Mouse (Mus musculus): Measurements from ENCODE around the gene Sbf1. TPM values are rescaled to one million over a fixed set of nuclear protein-coding genes. Genes with fewer than 3 reads are reported as not detected.

Gene Sbf1
- polyA plus RNA-seq, 1 experiment from 2014 or later = 103 TPM

- ATAC-seq (ENCODE audit: low FRiP score, low TSS enrichment) (no peak), DNase-seq (no peak)
- H3K27ac ChIP-seq (replicated peaks; ENCODE audit: low read depth, low read length) = no peak overlapping the region; the same call in 1 of the 2 replicates
Measured at GRCm38 (mm10) chr15:89285004-89285403, 30.1 kb downstream of the Sbf1 start.

GRCm38 (mm10) chr15:89284094-89284493 lies 31.0 kb downstream of the Sbf1 start:
- no peak for ATAC-seq (ENCODE audit: low FRiP score, low TSS enrichment)
- 81% methylated on average over 2 of the region's 2 CpGs for WGBS
- no peak overlapping the region for H3K27ac ChIP-seq (replicated peaks; ENCODE audit: low read depth, low read length)

More at GRCm38 (mm10) chr15:89285004-89285403, 30.1 kb downstream of the Sbf1 start:
- no peaks in the 10 kb centered on the region for H3K9me3 ChIP-seq (ENCODE audit: control insufficient read depth, low read length)
- H3K27me3 ChIP-seq (ENCODE audit: control insufficient read depth, insufficient read depth, low read length) = no peaks in the 10 kb centered on the region
- H3K4me1 ChIP-seq (ENCODE audit: control insufficient read depth, insufficient read depth, low read length) = no peaks in the 10 kb centered on the region
- H3K4me2 ChIP-seq (ENCODE audit: low read length) = no peak overlapping the region
- no peak overlapping the region for H3K9ac ChIP-seq (replicated peaks; ENCODE audit: low read length)
- no peak overlapping the region for H3K4me3 ChIP-seq (replicated peaks; ENCODE audit: low read depth, low read length)
- H3K36me3 ChIP-seq (ENCODE audit: control insufficient read depth, insufficient read depth, low read length) = peaks cover 97% of the 10 kb centered on the region

GRCm38 (mm10) chr15:89282546-89282945 lies 32.6 kb downstream of the Sbf1 start:
- no peak for ATAC-seq (ENCODE audit: low FRiP score, low TSS enrichment)
- H3K4me3 ChIP-seq (replicated peaks; ENCODE audit: low read depth, low read length) = no peak overlapping the region
- no peak overlapping the region for H3K9ac ChIP-seq (replicated peaks; ENCODE audit: low read length)
- 80% methylated on average over 6 of the region's 6 CpGs for WGBS
- H3K4me2 ChIP-seq (ENCODE audit: low read length) = no peak overlapping the region
- H3K27me3 ChIP-seq (ENCODE audit: control insufficient read depth, insufficient read depth, low read length) = no peaks in the 10 kb centered on the region
- H3K4me1 ChIP-seq (ENCODE audit: control insufficient read depth, insufficient read depth, low read length) = no peaks in the 10 kb centered on the region
- DNase-seq = no peak
- H3K27ac ChIP-seq (replicated peaks; ENCODE audit: low read depth, low read length) = no peak overlapping the region
- H3K36me3 ChIP-seq (ENCODE audit: control insufficient read depth, insufficient read depth, low read length) = peaks cover 97% of the 10 kb centered on the region
- no peaks in the 10 kb centered on the region for H3K9me3 ChIP-seq (ENCODE audit: control insufficient read depth, low read length)

More at GRCm38 (mm10) chr15:89284094-89284493, 31.0 kb downstream of the Sbf1 start:
- Histone ChIP-seq H3K36me3 (ENCODE audit: control insufficient read depth, insufficient read depth, low read length) (peaks cover 97% of the 10 kb centered on the region), H3K4me2 (ENCODE audit: low read length) (no peak overlapping the region), H3K4me3 (replicated peaks; ENCODE audit: low read depth, low read length) (no peak overlapping the region), H3K9ac (replicated peaks; ENCODE audit: low read length) (no peak overlapping the region), H3K4me1 (ENCODE audit: control insufficient read depth, insufficient read depth, low read length) (no peaks in the 10 kb centered on the region), H3K9me3 (ENCODE audit: control insufficient read depth, low read length) (no peaks in the 10 kb centered on the region), H3K27me3 (ENCODE audit: control insufficient read depth, insufficient read depth, low read length) (no peaks in the 10 kb centered on the region)
- no peak for DNase-seq

- Histone ChIP-seq H3K36me3 (ENCODE audit: control insufficient read depth, insufficient read depth, low read length) (peaks cover 88% of the 10 kb centered on the region), H3K9ac (replicated peaks; ENCODE audit: low read length) (no peak overlapping the region), H3K27me3 (ENCODE audit: control insufficient read depth, insufficient read depth, low read length) (no peaks in the 10 kb centered on the region), H3K27ac (replicated peaks; ENCODE audit: low read depth, low read length) (no peak overlapping the region), H3K4me2 (ENCODE audit: low read length) (no peak overlapping the region), H3K9me3 (ENCODE audit: control insufficient read depth, low read length) (no peaks in the 10 kb centered on the region), H3K4me3 (replicated peaks; ENCODE audit: low read depth, low read length) (no peak overlapping the region), H3K4me1 (ENCODE audit: control insufficient read depth, insufficient read depth, low read length) (no peaks in the 10 kb centered on the region)
- DNase-seq (no peak), ATAC-seq (ENCODE audit: low FRiP score, low TSS enrichment) (no peak)
- WGBS = 95% methylated on average over 4 of the region's 4 CpGs
Measured at GRCm38 (mm10) chr15:89277366-89277765, 37.7 kb downstream of the Sbf1 start.

- 79% methylated on average over 3 of the region's 3 CpGs for WGBS
- Histone ChIP-seq H3K4me1 (ENCODE audit: control insufficient read depth, insufficient read depth, low read length) (no peaks in the 10 kb centered on the region), H3K4me2 (ENCODE audit: low read length) (no peak overlapping the region), H3K9me3 (ENCODE audit: control insufficient read depth, low read length) (no peaks in the 10 kb centered on the region), H3K27ac (replicated peaks; ENCODE audit: low read depth, low read length) (no peak overlapping the region), H3K27me3 (ENCODE audit: control insufficient read depth, insufficient read depth, low read length) (no peaks in the 10 kb centered on the region), H3K4me3 (replicated peaks; ENCODE audit: low read depth, low read length) (no peak overlapping the region), H3K9ac (replicated peaks; ENCODE audit: low read length) (no peak overlapping the region), H3K36me3 (ENCODE audit: control insufficient read depth, insufficient read depth, low read length) (peaks cover 78% of the 10 kb centered on the region)
- ATAC-seq (ENCODE audit: low FRiP score, low TSS enrichment) (no peak), DNase-seq (no peak)
Measured at GRCm38 (mm10) chr15:89275497-89275896, 39.6 kb downstream of the Sbf1 start.

GRCm38 (mm10) chr15:89264485-89264884 lies 50.6 kb downstream of the Sbf1 start:
- Histone ChIP-seq H3K4me3 (replicated peaks; ENCODE audit: low read depth, low read length) (no peak overlapping the region), H3K9ac (replicated peaks; ENCODE audit: low read length) (no peak overlapping the region), H3K4me2 (ENCODE audit: low read length) (no peak overlapping the region), H3K27ac (replicated peaks; ENCODE audit: low read depth, low read length) (no peak overlapping the region), H3K4me1 (ENCODE audit: control insufficient read depth, insufficient read depth, low read length) (no peaks in the 10 kb centered on the region), H3K36me3 (ENCODE audit: control insufficient read depth, insufficient read depth, low read length) (peaks cover 81% of the 10 kb centered on the region), H3K27me3 (ENCODE audit: control insufficient read depth, insufficient read depth, low read length) (no peaks in the 10 kb centered on the region), H3K9me3 (ENCODE audit: control insufficient read depth, low read length) (no peaks in the 10 kb centered on the region)
- ATAC-seq (ENCODE audit: low FRiP score, low TSS enrichment) (no peak), DNase-seq (no peak)
- WGBS = 89% methylated on average over 5 of the region's 5 CpGs

- no peak overlapping the region for H3K9ac ChIP-seq (replicated peaks; ENCODE audit: low read length)
- no peak overlapping the region for H3K4me2 ChIP-seq (ENCODE audit: low read length)
- ATAC-seq (ENCODE audit: low FRiP score, low TSS enrichment) = no peak
- WGBS = 97% methylated on average over 5 of the region's 5 CpGs
- H3K27ac ChIP-seq (replicated peaks; ENCODE audit: low read depth, low read length) = no peak overlapping the region
- peaks cover 81% of the 10 kb centered on the region for H3K36me3 ChIP-seq (ENCODE audit: control insufficient read depth, insufficient read depth, low read length)
- peaks cover 6% of the 10 kb centered on the region; the same call in 1 of the 2 replicates for H3K4me1 ChIP-seq (ENCODE audit: control insufficient read depth, insufficient read depth, low read length)
- no peak for DNase-seq
- H3K4me3 ChIP-seq (replicated peaks; ENCODE audit: low read depth, low read length) = no peak overlapping the region
- H3K27me3 ChIP-seq (ENCODE audit: control insufficient read depth, insufficient read depth, low read length) = no peaks in the 10 kb centered on the region
- no peaks in the 10 kb centered on the region for H3K9me3 ChIP-seq (ENCODE audit: control insufficient read depth, low read length)
Measured at GRCm38 (mm10) chr15:89258997-89259396, 56.1 kb downstream of the Sbf1 start.

- no peak for ATAC-seq (ENCODE audit: low FRiP score, low TSS enrichment)
- Histone ChIP-seq H3K27me3 (ENCODE audit: control insufficient read depth, insufficient read depth, low read length) (no peaks in the 10 kb centered on the region), H3K4me3 (replicated peaks; ENCODE audit: low read depth, low read length) (no peak overlapping the region), H3K4me2 (ENCODE audit: low read length) (no peak overlapping the region), H3K9me3 (ENCODE audit: control insufficient read depth, low read length) (no peaks in the 10 kb centered on the region), H3K36me3 (ENCODE audit: control insufficient read depth, insufficient read depth, low read length) (peaks cover 81% of the 10 kb centered on the region), H3K9ac (replicated peaks; ENCODE audit: low read length) (no peak overlapping the region), H3K27ac (replicated peaks; ENCODE audit: low read depth, low read length) (peak overlapping the region; percentile 47; the same call in 1 of the 2 replicates), H3K4me1 (ENCODE audit: control insufficient read depth, insufficient read depth, low read length) (peaks cover 6% of the 10 kb centered on the region; the same call in 1 of the 2 replicates)
- WGBS = 5% methylated on average over 4 of the region's 4 CpGs
- DNase-seq = peak; percentile 33
Measured at GRCm38 (mm10) chr15:89255330-89255729, 59.8 kb downstream of the Sbf1 start.

- Histone ChIP-seq H3K4me3 (replicated peaks; ENCODE audit: low read depth, low read length) (no peak overlapping the region), H3K27ac (replicated peaks; ENCODE audit: low read depth, low read length) (no peak overlapping the region), H3K9me3 (ENCODE audit: control insufficient read depth, low read length) (no peaks in the 10 kb centered on the region), H3K27me3 (ENCODE audit: control insufficient read depth, insufficient read depth, low read length) (no peaks in the 10 kb centered on the region), H3K4me1 (ENCODE audit: control insufficient read depth, insufficient read depth, low read length) (no peaks in the 10 kb centered on the region), H3K36me3 (ENCODE audit: control insufficient read depth, insufficient read depth, low read length) (peaks cover 49% of the 10 kb centered on the region), H3K9ac (replicated peaks; ENCODE audit: low read length) (no peak overlapping the region), H3K4me2 (ENCODE audit: low read length) (no peak overlapping the region)
- DNase-seq (no peak), ATAC-seq (ENCODE audit: low FRiP score, low TSS enrichment) (no peak)
- 93% methylated on average over 6 of the region's 6 CpGs for WGBS
Measured at GRCm38 (mm10) chr15:89249063-89249462, 66.0 kb downstream of the Sbf1 start.
